Mouse (Mus musculus) heart, embryonic 13.5 days (tissue): ENCODE measurements around the gene Foxp1. TPM values are rescaled to one million over a fixed set of nuclear protein-coding genes. Genes with fewer than 3 reads are reported as not detected.

Source experiments
- ATAC-seq: fragments of 200-750 bp; cut with Nextera tagmentation; 2 replicates; pipeline ENCODE4 v1.8.0; 2017; ENCODE audit warnings: moderate TSS enrichment; ENCODE audit not compliant: insufficient number of reproducible peaks, low FRiP score, low TSS enrichment; ENCODE audit errors: extremely low read depth
- H3K27ac ChIP-seq: fragments of 300-500 bp; sonication (generic); replicated peaks from 2 replicates; pipeline ENCODE4 v1.5.1; 2015; ENCODE audit warnings: moderate library complexity, mild to moderate bottlenecking, inconsistent platforms
- H3K27me3 ChIP-seq: fragments of 300-500 bp; sonication (generic); replicated peaks from 2 replicates; pipeline ENCODE4 v1.6.1; 2015; ENCODE audit warnings: mild to moderate bottlenecking, inconsistent platforms
- H3K36me3 ChIP-seq: fragments of 300-500 bp; sonication (generic); 2 replicates; pipeline ENCODE4 v1.6.1; 2015; ENCODE audit warnings: mild to moderate bottlenecking, inconsistent platforms
- H3K4me1 ChIP-seq: fragments of 300-500 bp; sonication (generic); 2 replicates; pipeline ENCODE4 v1.6.1; 2015; ENCODE audit warnings: inconsistent platforms
- H3K4me2 ChIP-seq: fragments of 300-500 bp; sonication (generic); 2 replicates; pipeline ENCODE4 v1.6.1; 2015; ENCODE audit warnings: inconsistent platforms, mild to moderate bottlenecking, moderate library complexity
- H3K4me3 ChIP-seq: fragments of 300-500 bp; sonication (generic); 2 replicates; pipeline ENCODE4 v1.5.1; 2015; ENCODE audit warnings: moderate library complexity, mild to moderate bottlenecking, inconsistent platforms
- H3K9ac ChIP-seq: fragments of 300-500 bp; sonication (generic); 2 replicates; pipeline ENCODE4 v1.6.1; 2015; ENCODE audit warnings: inconsistent platforms, mild to moderate bottlenecking, moderate library complexity
- H3K9me3 ChIP-seq: fragments of 300-500 bp; sonication (generic); 2 replicates; pipeline ENCODE4 v1.6.1; 2016; ENCODE audit warnings: inconsistent platforms
- WGBS: fragments of 180-500 bp; shearing (Covaris S2); methylation state at CpG from one replicate; pipeline ENCODE4 v1.1.7; 2015; ENCODE audit warnings: mixed read lengths; 5-methylcytosine and 5-hydroxymethylcytosine counted together
- polyA plus RNA-seq: library from polyadenylated mRNA; unstranded; fragments of >200 nt; fragmentation: Nextera tagmentation; extraction: Ambion mirVana; gene quantifications from 2 replicates; pipeline ENCODE4 v1.2.1, GENCODE M21; 2015

Foxp1 gene
- polyA plus RNA-seq, 1 experiment from 2014 or later = 71.7 TPM

DNA sequence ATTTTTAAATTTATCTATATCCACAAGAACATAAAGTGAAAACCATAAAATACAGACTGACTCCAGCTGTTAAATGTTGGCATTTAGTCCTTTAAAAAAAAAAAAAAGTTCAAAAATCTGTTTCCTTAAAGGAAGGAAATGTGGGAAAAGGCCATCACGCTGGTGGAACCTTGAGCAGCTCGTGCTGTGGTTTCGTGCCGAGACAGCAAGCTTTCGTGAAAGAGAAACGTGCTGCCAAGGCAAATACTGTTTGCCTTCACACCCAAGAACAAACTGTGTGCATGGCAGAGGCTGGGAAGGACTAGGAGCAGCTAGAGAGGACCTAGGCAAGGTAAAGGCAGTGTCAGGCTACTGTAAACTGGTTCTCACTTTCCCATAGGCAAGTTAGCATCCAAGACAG, 184.9 kb downstream of the Foxp1 start:
- no peak for ATAC-seq
- H3K4me1 ChIP-seq = peaks cover 18% of the 10 kb centered on the region
- peak overlapping the region; percentile 33; the same call in 1 of the 2 replicates for H3K9ac ChIP-seq
- H3K36me3 ChIP-seq = no peaks in the 10 kb centered on the region
- peak overlapping the region; percentile 28; the same call in 1 of the 2 replicates for H3K27ac ChIP-seq
- no peaks in the 10 kb centered on the region for H3K27me3 ChIP-seq
- no peak overlapping the region for H3K4me2 ChIP-seq
- no peaks in the 10 kb centered on the region for H3K9me3 ChIP-seq
- no peak overlapping the region for H3K4me3 ChIP-seq
- 39% methylated on average over 6 of the region's 6 CpGs for WGBS

DNA sequence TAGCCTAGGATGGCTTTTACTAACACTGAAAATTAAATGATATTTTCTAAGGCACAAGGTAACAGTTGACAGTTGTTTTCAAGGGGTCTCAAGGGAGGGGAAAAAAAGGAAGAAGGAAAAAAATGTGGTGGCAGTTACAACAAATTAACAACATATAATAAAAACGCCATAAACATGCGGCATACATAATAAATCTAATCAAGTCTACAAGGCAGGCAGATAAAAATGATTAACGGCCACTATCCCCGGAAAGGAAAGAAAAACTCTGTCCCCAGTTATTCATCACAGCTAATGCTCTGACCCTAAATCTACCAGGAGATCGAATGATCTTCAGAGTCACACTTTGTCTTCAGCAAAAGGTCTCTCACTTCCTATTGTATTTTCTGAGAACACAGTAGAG, 186.3 kb downstream of the Foxp1 start:
- no peaks in the 10 kb centered on the region for H3K27me3 ChIP-seq
- no peak overlapping the region for H3K9ac ChIP-seq
- no peak overlapping the region for H3K27ac ChIP-seq
- H3K4me2 ChIP-seq = no peak overlapping the region
- no peaks in the 10 kb centered on the region for H3K9me3 ChIP-seq
- ATAC-seq = no peak
- WGBS = 70% methylated on average over 5 of the region's 5 CpGs
- no peaks in the 10 kb centered on the region for H3K36me3 ChIP-seq
- no peak overlapping the region for H3K4me3 ChIP-seq
- H3K4me1 ChIP-seq = peaks cover 18% of the 10 kb centered on the region

DNA sequence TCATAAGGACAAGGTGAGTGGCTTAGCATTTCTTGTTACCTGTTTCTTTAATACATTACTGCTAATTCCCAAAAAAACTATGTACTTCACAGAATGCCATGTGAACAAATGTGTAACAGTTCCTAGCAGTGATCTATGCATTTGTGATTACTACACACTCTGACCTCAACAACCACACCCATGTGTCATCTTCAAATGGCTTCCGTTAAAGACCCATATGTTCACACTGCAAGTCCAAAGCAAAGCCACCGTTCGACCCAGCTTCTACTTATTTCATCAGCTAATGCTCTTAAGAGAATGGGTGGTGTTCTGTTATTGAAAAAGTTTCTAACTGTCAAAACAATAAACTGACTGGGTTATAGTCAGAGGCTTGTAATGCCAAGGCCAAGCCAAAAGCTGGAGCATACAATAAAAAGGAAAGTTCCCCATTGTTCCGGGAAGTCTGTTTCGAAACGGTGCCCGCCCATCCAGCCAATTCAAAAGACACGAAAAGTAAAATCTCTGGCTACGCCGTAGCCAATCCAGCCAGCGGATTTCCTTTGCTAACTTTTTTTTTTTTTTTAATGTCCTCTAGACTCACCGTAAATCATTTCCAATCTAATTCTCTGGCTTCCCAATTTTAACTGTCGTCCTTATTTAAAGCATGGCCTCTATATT, 187.2 kb downstream of the Foxp1 start:
- H3K9ac ChIP-seq = no peak overlapping the region
- H3K36me3 ChIP-seq = no peaks in the 10 kb centered on the region
- H3K4me3 ChIP-seq = no peak overlapping the region
- H3K27me3 ChIP-seq = no peaks in the 10 kb centered on the region
- H3K27ac ChIP-seq = no peak overlapping the region
- peaks cover 18% of the 10 kb centered on the region for H3K4me1 ChIP-seq
- WGBS = 86% methylated on average over 13 of the region's 13 CpGs
- H3K4me2 ChIP-seq = no peak overlapping the region
- ATAC-seq = no peak
- H3K9me3 ChIP-seq = no peaks in the 10 kb centered on the region

DNA sequence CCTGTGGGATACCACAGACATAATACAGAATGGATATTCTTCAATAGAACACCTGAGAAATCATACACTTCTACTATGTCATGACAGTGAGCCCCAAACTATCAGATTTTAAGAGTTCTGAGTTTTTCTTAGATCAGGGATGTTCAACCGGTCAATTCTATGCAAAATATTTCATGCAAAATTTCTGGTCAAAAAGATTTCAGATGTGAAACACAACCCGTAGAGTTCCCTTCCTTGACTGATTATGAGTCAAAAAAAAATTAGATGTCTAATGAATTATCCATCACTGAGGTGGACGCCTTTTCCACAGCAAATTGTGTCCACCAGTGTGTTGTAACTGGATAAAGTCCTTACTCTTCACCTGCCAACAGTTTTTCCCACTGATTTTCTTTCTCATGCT, 188.3 kb downstream of the Foxp1 start:
- no peak overlapping the region for H3K27ac ChIP-seq
- 91% methylated on average over 3 of the region's 3 CpGs for WGBS
- ATAC-seq = no peak
- peaks cover 14% of the 10 kb centered on the region for H3K4me1 ChIP-seq
- H3K4me3 ChIP-seq = no peak overlapping the region
- H3K36me3 ChIP-seq = no peaks in the 10 kb centered on the region
- H3K9me3 ChIP-seq = no peaks in the 10 kb centered on the region
- no peak overlapping the region for H3K4me2 ChIP-seq
- no peaks in the 10 kb centered on the region for H3K27me3 ChIP-seq
- H3K9ac ChIP-seq = no peak overlapping the region

DNA sequence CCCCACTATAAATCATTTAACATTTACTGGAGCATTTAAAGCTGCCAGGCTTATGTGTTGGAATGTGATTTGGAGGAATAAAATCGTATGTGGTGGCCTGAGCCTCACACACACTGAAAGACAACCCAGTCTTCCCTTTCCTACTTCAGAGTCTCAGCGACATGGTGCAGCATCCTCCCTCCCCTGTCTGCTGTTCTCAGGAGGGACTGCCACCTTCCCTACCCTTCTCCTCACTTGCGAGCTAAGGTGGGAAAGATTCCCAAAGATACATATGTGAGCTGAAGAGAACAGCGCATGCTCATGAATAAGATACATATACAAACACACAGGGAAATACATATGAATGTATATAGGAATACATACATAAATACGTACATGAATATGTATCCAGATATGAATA, 189.4 kb downstream of the Foxp1 start:
- Histone ChIP-seq H3K27ac (no peak overlapping the region), H3K36me3 (no peaks in the 10 kb centered on the region), H3K9me3 (no peaks in the 10 kb centered on the region), H3K4me1 (peaks cover 6% of the 10 kb centered on the region), H3K9ac (no peak overlapping the region), H3K27me3 (no peaks in the 10 kb centered on the region), H3K4me2 (no peak overlapping the region), H3K4me3 (no peak overlapping the region)
- WGBS = 83% methylated on average over 5 of the region's 5 CpGs
- no peak for ATAC-seq

DNA sequence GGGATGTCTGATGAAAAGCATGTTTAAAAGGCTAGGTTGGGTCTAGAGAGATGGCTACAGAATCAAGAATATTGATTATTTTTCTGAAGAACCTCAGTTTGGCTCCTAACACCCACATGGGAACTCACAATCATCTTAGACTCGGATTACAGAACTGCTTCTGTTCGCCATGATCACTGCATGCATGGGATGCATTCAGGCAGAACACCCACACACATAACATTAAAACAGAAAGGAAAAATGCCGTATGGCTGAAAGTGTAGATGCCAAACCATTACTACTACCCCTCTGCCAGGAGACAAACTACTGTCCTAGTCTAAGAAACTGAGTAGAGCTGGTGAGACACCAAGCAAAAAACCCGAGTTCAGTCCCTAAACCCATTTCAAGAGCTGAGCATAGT, 192.4 kb downstream of the Foxp1 start:
- Histone ChIP-seq H3K4me3 (no peak overlapping the region), H3K36me3 (no peaks in the 10 kb centered on the region), H3K9ac (no peak overlapping the region), H3K4me1 (peaks cover 5% of the 10 kb centered on the region; the same call in 1 of the 2 replicates), H3K4me2 (no peak overlapping the region), H3K9me3 (no peaks in the 10 kb centered on the region), H3K27ac (no peak overlapping the region), H3K27me3 (no peaks in the 10 kb centered on the region)
- ATAC-seq = no peak
- 80% methylated on average over 4 of the region's 4 CpGs for WGBS

DNA sequence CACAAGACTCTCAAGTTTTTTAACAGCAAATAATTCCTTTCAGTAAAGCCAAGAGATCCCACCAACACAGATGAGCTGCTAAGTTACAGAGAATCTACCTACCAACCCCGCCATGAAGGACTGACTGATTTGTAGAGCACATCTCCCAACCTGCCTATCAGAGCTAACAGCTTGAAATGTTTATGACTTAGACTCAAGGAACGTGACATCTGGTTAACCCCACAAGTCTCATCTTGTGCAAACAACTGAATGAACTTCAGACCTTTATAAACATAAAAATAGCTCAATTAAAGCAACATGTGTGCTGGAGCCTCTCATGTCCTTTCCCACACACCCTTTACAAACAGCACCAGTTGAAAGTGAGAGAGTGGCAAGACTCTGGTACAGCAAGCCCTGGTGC, 193.9 kb downstream of the Foxp1 start:
- Histone ChIP-seq H3K9me3 (no peaks in the 10 kb centered on the region), H3K4me3 (no peak overlapping the region), H3K4me2 (no peak overlapping the region), H3K36me3 (no peaks in the 10 kb centered on the region), H3K9ac (no peak overlapping the region), H3K27ac (no peak overlapping the region), H3K4me1 (peaks cover 5% of the 10 kb centered on the region; the same call in 1 of the 2 replicates), H3K27me3 (no peaks in the 10 kb centered on the region)
- no peak for ATAC-seq
- 68% methylated on average over 2 of the region's 2 CpGs for WGBS

DNA sequence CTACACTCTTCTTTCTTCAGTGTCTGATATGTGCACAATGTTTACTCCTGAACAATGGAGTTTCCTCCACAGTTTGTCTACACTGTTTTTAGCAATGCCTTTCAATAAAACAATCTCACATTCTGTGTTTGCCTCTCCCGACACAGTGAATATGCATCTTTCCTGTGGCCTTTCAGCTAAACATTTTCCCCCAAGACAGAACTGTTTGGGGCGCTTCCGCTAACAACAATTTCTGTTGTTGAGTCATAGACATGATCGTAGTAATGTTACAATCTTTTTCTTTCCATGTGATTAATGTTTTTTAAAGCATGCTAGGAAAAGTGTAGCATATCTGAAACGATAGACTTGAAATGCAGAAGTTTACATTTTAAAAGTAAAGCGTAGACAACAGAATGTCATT, 194.4 kb downstream of the Foxp1 start:
- no peak for ATAC-seq
- 86% methylated on average over 6 of the region's 6 CpGs for WGBS
- H3K27ac ChIP-seq = no peak overlapping the region

DNA sequence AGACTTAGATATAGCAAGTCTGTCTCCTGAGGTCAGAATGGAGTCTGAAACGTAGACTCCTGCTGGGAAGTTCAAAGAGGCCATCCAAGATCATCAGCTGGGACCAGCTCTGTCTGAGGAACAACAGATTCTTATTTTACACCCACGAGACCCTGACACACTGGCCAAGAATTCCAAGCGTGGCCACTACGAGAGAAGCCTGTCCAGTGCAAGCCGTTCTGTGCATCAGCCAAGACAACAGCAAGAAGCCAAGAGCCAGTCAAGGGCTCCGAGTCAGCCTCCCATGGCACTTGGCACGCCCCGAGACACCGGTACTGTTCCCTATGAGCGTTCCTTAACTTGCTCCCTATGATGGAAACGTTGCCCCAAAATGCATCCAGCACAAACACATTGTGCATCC, 194.8 kb downstream of the Foxp1 start:
- no peak for ATAC-seq
- Histone ChIP-seq H3K9me3 (no peaks in the 10 kb centered on the region), H3K27me3 (no peaks in the 10 kb centered on the region), H3K4me1 (peaks cover 5% of the 10 kb centered on the region; the same call in 1 of the 2 replicates), H3K27ac (no peak overlapping the region), H3K36me3 (no peaks in the 10 kb centered on the region), H3K4me2 (no peak overlapping the region), H3K9ac (no peak overlapping the region), H3K4me3 (no peak overlapping the region)
- 75% methylated on average over 11 of the region's 11 CpGs for WGBS

More for the DNA sequence above, 194.4 kb downstream of the Foxp1 start:
- Histone ChIP-seq H3K9ac (no peak overlapping the region), H3K36me3 (no peaks in the 10 kb centered on the region), H3K9me3 (no peaks in the 10 kb centered on the region), H3K4me3 (no peak overlapping the region), H3K27me3 (no peaks in the 10 kb centered on the region), H3K4me2 (no peak overlapping the region), H3K4me1 (peaks cover 5% of the 10 kb centered on the region; the same call in 1 of the 2 replicates)

DNA sequence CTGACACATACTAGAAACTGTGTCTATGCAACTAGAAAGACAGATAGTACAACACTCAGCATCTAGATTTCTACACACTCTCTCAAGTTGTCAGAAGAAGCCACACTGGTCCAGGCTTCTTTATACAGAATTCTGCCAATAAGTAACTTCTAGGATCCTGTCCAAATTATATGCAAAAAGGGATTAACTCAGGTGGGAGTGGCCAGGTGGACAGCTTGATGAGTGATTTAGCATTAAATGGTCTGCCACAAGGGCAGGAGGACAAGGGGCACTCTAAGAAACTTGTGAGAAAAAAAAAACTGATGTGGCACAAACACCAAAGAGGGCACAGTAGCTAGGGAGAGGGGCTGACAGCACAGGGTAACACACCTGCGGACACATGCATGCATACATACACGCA, 196.6 kb downstream of the Foxp1 start:
- H3K27me3 ChIP-seq = no peaks in the 10 kb centered on the region
- no peaks in the 10 kb centered on the region for H3K9me3 ChIP-seq
- no peak overlapping the region for H3K4me2 ChIP-seq
- 94% methylated on average over 2 of the region's 2 CpGs for WGBS
- peaks cover 5% of the 10 kb centered on the region; the same call in 1 of the 2 replicates for H3K4me1 ChIP-seq
- ATAC-seq = no peak
- H3K36me3 ChIP-seq = no peaks in the 10 kb centered on the region
- H3K4me3 ChIP-seq = no peak overlapping the region
- no peak overlapping the region for H3K27ac ChIP-seq
- H3K9ac ChIP-seq = no peak overlapping the region

DNA sequence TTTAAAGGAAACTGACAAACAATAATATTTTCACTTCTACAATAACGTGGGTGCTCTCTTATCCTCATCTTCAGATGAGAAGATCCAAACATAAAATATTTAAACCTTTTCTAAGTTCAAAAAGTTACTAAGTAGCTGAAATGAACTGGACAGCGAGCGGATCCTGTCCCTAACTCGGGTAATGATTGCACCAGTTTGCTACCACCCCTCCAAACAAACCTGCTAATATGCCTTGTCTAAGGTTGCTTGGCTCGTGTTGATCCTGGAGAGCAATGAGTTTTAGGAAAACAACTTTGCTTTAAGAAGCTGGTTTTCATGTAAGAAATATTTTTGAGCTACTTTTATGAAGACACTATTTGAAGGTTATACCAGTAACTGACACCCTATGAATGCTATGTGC, 197.1 kb downstream of the Foxp1 start:
- no peaks in the 10 kb centered on the region for H3K36me3 ChIP-seq
- H3K4me1 ChIP-seq = peaks cover 8% of the 10 kb centered on the region
- 80% methylated on average over 5 of the region's 5 CpGs for WGBS
- no peak overlapping the region for H3K9ac ChIP-seq
- no peak overlapping the region for H3K4me3 ChIP-seq
- no peaks in the 10 kb centered on the region for H3K27me3 ChIP-seq
- no peak for ATAC-seq
- H3K4me2 ChIP-seq = no peak overlapping the region
- no peaks in the 10 kb centered on the region for H3K9me3 ChIP-seq
- no peak overlapping the region for H3K27ac ChIP-seq

DNA sequence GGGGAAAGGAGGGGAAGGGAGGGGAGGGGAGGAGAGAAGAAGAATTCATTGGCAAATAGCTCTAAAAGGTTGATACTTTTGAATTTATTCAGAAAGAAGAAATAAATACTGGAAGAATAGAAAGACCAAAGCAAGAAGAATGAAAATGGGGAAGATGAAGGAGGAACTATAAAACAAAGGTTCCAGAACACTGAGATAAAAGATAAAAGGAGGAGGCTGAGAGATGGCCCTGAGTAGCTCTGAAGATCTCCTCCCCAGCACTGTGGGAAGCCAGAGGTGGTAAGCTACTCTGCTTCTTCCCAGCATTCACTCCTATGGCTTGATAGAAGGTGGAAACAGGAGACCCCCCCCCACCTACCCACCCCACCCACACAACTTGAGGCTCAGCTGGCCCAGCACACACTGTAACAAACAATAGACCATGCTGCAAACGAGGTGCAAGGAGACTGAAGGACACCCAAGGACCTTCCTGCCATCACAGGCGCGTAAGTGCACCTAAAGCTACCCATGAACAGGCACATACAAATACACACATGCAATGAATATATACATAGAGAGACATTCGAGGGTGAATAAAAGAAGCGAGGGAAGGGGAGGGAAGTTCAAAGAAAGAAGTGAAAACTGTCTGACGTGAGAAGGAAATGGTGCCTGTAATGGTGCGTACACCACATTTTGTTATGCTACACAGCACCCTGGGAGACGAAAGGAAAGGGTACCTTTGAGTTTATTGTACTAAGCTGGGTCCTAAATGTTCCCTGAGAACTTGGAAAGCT, 200.2 kb downstream of the Foxp1 start:
- H3K4me2 ChIP-seq = no peak overlapping the region
- H3K36me3 ChIP-seq = no peaks in the 10 kb centered on the region
- no peaks in the 10 kb centered on the region for H3K27me3 ChIP-seq
- ATAC-seq = no peak
- H3K27ac ChIP-seq = no peak overlapping the region
- WGBS = 74% methylated on average over 8 of the region's 8 CpGs
- no peaks in the 10 kb centered on the region for H3K9me3 ChIP-seq
- H3K4me3 ChIP-seq = no peak overlapping the region
- no peak overlapping the region for H3K9ac ChIP-seq
- peaks cover 17% of the 10 kb centered on the region for H3K4me1 ChIP-seq
